Mouse (Mus musculus) CD4-positive naive resting alpha-beta T cell, adult 57 days (primary cell): ENCODE measurements around the gene Ube2n. TPM values are rescaled to one million over a fixed set of nuclear protein-coding genes. Genes with fewer than 3 reads are reported as not detected.

Source experiments
- total RNA-seq: library from RNA; stranded (reverse); gene quantifications from one replicate; pipeline ENCODE4 v1.2.4, GENCODE M21; 2023

The Ube2n gene
- total RNA-seq: 96.8 TPM

GRCm38 (mm10) chr10:95514656-95515292 lies at the start of gene Ube2n:
Ube2n (plus strand) TSS chr10:95515145.

GRCm38 (mm10) chr10:95501463-95502081 lies 13.4 kb upstream of the Ube2n start, which contains the start of gene Mrpl42:
Mrpl42 (minus strand) TSS chr10:95501940.

GRCm38 (mm10) chr10:95563851-95564845 lies 49.2 kb downstream of the Ube2n start, which contains the start of gene Nudt4:
Nudt4 (minus strand) TSS chr10:95564146.

Other genes starting within 250 kb of the Ube2n start
- gene Cradd, start 191.0 kb upstream of the Ube2n start, total RNA-seq: 22.7 TPM
- gene Socs2, start 98.0 kb upstream of the Ube2n start, total RNA-seq: 2.1 TPM
- gene Mrpl42, start 13.2 kb upstream of the Ube2n start, total RNA-seq: 45.8 TPM
- 20.8 TPM for gene Nudt4, start 49.0 kb downstream of the Ube2n start, total RNA-seq
- gene Anapc15-ps, start 158.3 kb downstream of the Ube2n start, total RNA-seq: not detected